Mouse (Mus musculus) midbrain, embryonic 15.5 days (tissue): ENCODE data around the gene Sema3b. TPM values are rescaled to one million over a fixed set of nuclear protein-coding genes. Genes with fewer than 3 reads are reported as not detected.

ENCODE experiments used
- ATAC-seq: fragments of 200-750 bp; cut with Nextera tagmentation; replicated peaks from 2 replicates; pipeline ENCODE4 v1.8.0; 2017; ENCODE audit warnings: moderate TSS enrichment
- H3K27ac ChIP-seq: fragments of 300-500 bp; sonication (generic); 2 replicates; pipeline ENCODE4 v1.5.1; 2015; ENCODE audit warnings: mild to moderate bottlenecking, inconsistent platforms
- H3K27me3 ChIP-seq: fragments of 300-500 bp; sonication (generic); replicated peaks from 2 replicates; pipeline ENCODE4 v1.6.1; 2015; ENCODE audit warnings: inconsistent platforms
- H3K36me3 ChIP-seq: fragments of 300-500 bp; sonication (generic); replicated peaks from 2 replicates; pipeline ENCODE4 v1.6.1; 2015; ENCODE audit warnings: inconsistent platforms
- H3K4me1 ChIP-seq: fragments of 300-500 bp; sonication (generic); 2 replicates; pipeline ENCODE4 v1.6.1; 2015; ENCODE audit warnings: inconsistent platforms
- H3K4me2 ChIP-seq: fragments of 300-500 bp; sonication (generic); 2 replicates; pipeline ENCODE4 v1.6.1; 2015; ENCODE audit warnings: inconsistent platforms, mild to moderate bottlenecking, moderate library complexity
- H3K4me3 ChIP-seq: fragments of 300-500 bp; sonication (generic); 2 replicates; pipeline ENCODE4 v1.5.1; 2015; ENCODE audit warnings: mild to moderate bottlenecking, inconsistent platforms
- H3K9ac ChIP-seq: fragments of 300-500 bp; sonication (generic); 2 replicates; pipeline ENCODE4 v1.6.1; 2015; ENCODE audit warnings: mild to moderate bottlenecking, inconsistent platforms
- H3K9me3 ChIP-seq: fragments of 300-500 bp; sonication (generic); 2 replicates; pipeline ENCODE4 v1.6.1; 2016; ENCODE audit warnings: inconsistent platforms
- WGBS: fragments of 180-500 bp; shearing (Covaris S2); methylation state at CpG from one replicate; pipeline ENCODE4 v1.1.7; 2015; ENCODE audit warnings: mixed read lengths; 5-methylcytosine and 5-hydroxymethylcytosine counted together
- polyA plus RNA-seq: library from polyadenylated mRNA; unstranded; fragments of >200 nt; fragmentation: Nextera tagmentation; extraction: Ambion mirVana; gene quantifications from 2 replicates; pipeline ENCODE4 v1.2.1, GENCODE M21; 2015

Gene Sema3b
- polyA plus RNA-seq, 1 experiment from 2014 or later, result 4.3 TPM

DNA sequence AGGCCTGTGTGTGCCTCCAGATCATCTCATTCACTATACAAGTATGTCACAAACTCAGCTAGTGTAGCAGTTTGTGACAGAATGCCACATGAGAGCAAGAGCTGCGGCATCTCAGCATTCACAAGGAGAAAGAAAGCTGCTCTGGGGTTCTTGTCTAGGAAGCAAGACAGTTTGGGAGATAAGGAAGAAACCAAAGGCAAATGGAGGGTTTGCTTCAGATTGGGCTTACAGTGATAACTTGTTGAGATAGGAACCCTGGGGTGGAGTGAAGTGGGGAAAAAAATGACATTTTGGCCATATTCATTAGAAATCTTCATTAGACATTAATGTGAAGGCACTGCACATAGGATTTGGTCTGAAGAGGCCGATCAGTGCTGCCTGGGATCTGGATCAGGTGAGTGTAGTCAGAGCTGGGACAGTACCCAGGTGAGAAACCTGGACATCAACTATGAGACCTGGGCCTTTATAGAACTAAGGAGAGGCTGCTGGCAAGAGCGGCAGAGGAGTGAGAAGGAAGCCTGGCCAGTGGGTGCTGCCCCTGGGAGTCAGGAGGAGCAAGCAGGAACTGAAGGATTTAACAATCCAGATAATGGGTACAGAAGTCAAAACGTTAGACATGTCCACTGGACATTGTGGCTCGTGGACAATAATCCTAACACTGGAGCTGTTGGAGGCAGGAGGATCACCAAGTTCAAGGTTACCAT is 56.2 kb downstream of the Sema3b start:
- H3K4me3 ChIP-seq, result peak overlapping the region; percentile 53; the same call in 1 of the 2 replicates
- H3K9ac ChIP-seq, result no peak overlapping the region; the same call in 1 of the 2 replicates
- peaks cover 9% of the 10 kb centered on the region for H3K36me3 ChIP-seq
- no peak overlapping the region for H3K4me2 ChIP-seq
- no peak for ATAC-seq
- WGBS, result 81% methylated on average over 5 of the region's 5 CpGs
- H3K27me3 ChIP-seq, result peaks cover 46% of the 10 kb centered on the region
- no peak overlapping the region for H3K27ac ChIP-seq
- peaks cover 46% of the 10 kb centered on the region for H3K4me1 ChIP-seq
- H3K9me3 ChIP-seq, result no peaks in the 10 kb centered on the region

DNA sequence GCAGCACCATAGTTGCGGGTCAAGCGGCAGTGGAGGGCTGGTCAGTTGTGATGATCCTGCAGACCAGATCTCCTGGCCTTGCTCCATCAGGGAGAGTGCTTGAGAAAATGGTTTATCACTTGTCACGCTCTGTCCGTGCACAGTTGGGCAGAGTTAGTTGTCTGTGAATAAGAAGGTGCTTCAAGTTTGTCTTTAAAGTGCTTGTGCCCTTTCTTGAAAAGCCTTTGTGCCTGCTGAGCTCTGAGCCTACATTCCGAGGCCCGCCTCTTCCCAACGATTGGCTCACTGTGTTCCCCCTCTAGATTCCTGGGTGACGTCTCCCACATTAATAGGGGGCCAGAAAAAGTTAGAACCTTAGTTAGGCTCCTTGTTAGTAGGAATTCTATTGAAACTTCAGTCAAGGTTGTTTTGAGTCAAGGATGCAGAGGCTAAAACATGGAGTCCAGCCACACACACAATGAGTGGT is 57.1 kb downstream of the Sema3b start:
- H3K4me3 ChIP-seq, result peak overlapping the region; percentile 35
- H3K9ac ChIP-seq, result peak overlapping the region; percentile 39; the same call in 1 of the 2 replicates
- 8% methylated on average over 8 of the region's 8 CpGs for WGBS
- peaks cover 53% of the 10 kb centered on the region for H3K4me1 ChIP-seq
- H3K36me3 ChIP-seq, result no peaks in the 10 kb centered on the region
- H3K27me3 ChIP-seq, result peaks cover 46% of the 10 kb centered on the region
- no peak overlapping the region for H3K27ac ChIP-seq
- no peaks in the 10 kb centered on the region for H3K9me3 ChIP-seq
- peak overlapping the region; percentile 61 for H3K4me2 ChIP-seq
- no peak for ATAC-seq

- WGBS, result 1% methylated on average over 63 of the region's 63 CpGs
- H3K4me1 ChIP-seq, result peaks cover 53% of the 10 kb centered on the region
- H3K4me2 ChIP-seq, result peak within 1 kb of the TSS; percentile 61
- H3K27me3 ChIP-seq, result peaks cover 46% of the 10 kb centered on the region
- H3K9ac ChIP-seq, result peak within 1 kb of the TSS; percentile 39
- no peaks in the 10 kb centered on the region for H3K36me3 ChIP-seq
- H3K9me3 ChIP-seq, result no peaks in the 10 kb centered on the region
- H3K27ac ChIP-seq, result no peak within 1 kb of the TSS
- peak within 1 kb of the TSS; percentile 35 for H3K4me3 ChIP-seq
- no peak for ATAC-seq
Observed at GRCm38 (mm10) chr9:107551117-107551889, 57.7 kb downstream of the Sema3b start, which contains the start of gene Rassf1. Gene Rassf1, plus strand, starts transcription at chr9:107551555.

DNA sequence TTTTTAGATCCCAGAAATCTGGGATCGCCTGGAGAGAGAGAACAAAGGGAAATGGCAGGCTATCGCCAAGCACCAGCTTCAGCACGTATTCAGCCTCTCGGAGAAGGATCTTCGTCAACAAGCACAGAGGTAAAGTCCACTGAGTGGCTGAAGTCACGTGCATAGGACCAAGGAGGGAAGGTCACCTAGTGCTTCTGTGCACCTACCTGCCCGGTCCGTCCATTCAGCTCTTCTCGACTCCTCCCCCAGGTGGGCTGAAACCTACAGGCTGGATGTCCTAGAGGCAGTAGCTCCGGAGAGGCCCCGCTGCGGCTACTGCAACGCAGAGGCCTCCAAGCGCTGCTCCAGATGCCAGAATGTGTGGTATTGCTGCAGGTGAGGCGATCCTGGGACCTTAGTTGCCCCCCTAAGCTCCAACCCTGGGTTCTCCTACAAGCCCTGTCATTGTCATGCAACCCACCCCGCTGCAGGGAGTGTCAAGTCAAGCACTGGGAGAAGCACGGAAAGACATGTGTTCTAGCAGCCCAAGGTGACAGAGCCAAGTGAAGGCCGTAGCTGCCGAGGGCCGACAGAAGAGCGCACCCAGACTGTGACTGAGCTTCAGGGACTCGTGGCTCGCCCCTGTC is 58.4 kb downstream of the Sema3b start:
- H3K4me2 ChIP-seq, result peak overlapping the region; percentile 61
- peak overlapping the region; percentile 17; the same call in 1 of the 2 replicates for H3K9ac ChIP-seq
- no peaks in the 10 kb centered on the region for H3K9me3 ChIP-seq
- H3K4me1 ChIP-seq, result peaks cover 53% of the 10 kb centered on the region
- no peaks in the 10 kb centered on the region for H3K36me3 ChIP-seq
- no peak for ATAC-seq
- H3K27ac ChIP-seq, result no peak overlapping the region
- H3K27me3 ChIP-seq, result peaks cover 46% of the 10 kb centered on the region
- peak overlapping the region; percentile 35; the same call in 1 of the 2 replicates for H3K4me3 ChIP-seq
- 28% methylated on average over 23 of the region's 23 CpGs for WGBS

GRCm38 (mm10) chr9:107549297-107550074 is 59.5 kb downstream of the Sema3b start:
- no peak for ATAC-seq
- WGBS, result 89% methylated on average over 20 of the region's 20 CpGs
- Histone ChIP-seq H3K36me3 (0 out of 2 replicates have a peak, but pooled peaks cover 3% of the 10 kb centered on the region), H3K27ac (no peak overlapping the region), H3K9me3 (no peaks in the 10 kb centered on the region), H3K4me1 (peaks cover 52% of the 10 kb centered on the region), H3K4me2 (no peak overlapping the region), H3K9ac (no peak overlapping the region), H3K27me3 (peaks cover 46% of the 10 kb centered on the region), H3K4me3 (no peak overlapping the region)

- 91% methylated on average over 10 of the region's 10 CpGs for WGBS
Observed at GRCm38 (mm10) chr9:107548820-107549219, 60.2 kb downstream of the Sema3b start.

GRCm38 (mm10) chr9:107547957-107548356 is 61.1 kb downstream of the Sema3b start:
- Histone ChIP-seq H3K27me3 (peaks cover 42% of the 10 kb centered on the region), H3K4me2 (no peak overlapping the region), H3K9ac (no peak overlapping the region), H3K36me3 (peaks cover 13% of the 10 kb centered on the region; the same call in 1 of the 2 replicates), H3K9me3 (no peaks in the 10 kb centered on the region), H3K4me1 (peaks cover 43% of the 10 kb centered on the region), H3K4me3 (no peak overlapping the region), H3K27ac (no peak overlapping the region)
- WGBS, result 77% methylated on average over 5 of the region's 5 CpGs
- no peak for ATAC-seq

More at GRCm38 (mm10) chr9:107548820-107549219, 60.2 kb downstream of the Sema3b start:
- H3K9me3 ChIP-seq, result no peaks in the 10 kb centered on the region
- peaks cover 50% of the 10 kb centered on the region for H3K4me1 ChIP-seq
- H3K9ac ChIP-seq, result no peak overlapping the region
- H3K36me3 ChIP-seq, result peaks cover 10% of the 10 kb centered on the region; the same call in 1 of the 2 replicates
- H3K27ac ChIP-seq, result no peak overlapping the region
- H3K4me3 ChIP-seq, result no peak overlapping the region
- ATAC-seq, result no peak
- H3K4me2 ChIP-seq, result no peak overlapping the region
- peaks cover 46% of the 10 kb centered on the region for H3K27me3 ChIP-seq

Other genes with a start within 250 kb of the Sema3b start
- 10.2 and 10.3 TPM in 2 replicates for gene Cacna2d2, start 209.6 kb downstream of the Sema3b start, polyA plus RNA-seq
- 48.0 and 50.5 TPM in 2 replicates for gene Tmem115, start 75.3 kb downstream of the Sema3b start, polyA plus RNA-seq
- 45.1 and 45.7 TPM in 2 replicates for gene Cyb561d2, start 67.0 kb downstream of the Sema3b start, polyA plus RNA-seq
- 78.4 and 81.6 TPM in 2 replicates for gene Nprl2, start 67.0 kb downstream of the Sema3b start, polyA plus RNA-seq
- 4.6 TPM in 2 replicates for gene Zmynd10, start 61.9 kb downstream of the Sema3b start, polyA plus RNA-seq
- gene Rassf1, start 57.7 kb downstream of the Sema3b start, polyA plus RNA-seq, result 44.4 and 45.3 TPM in 2 replicates
- 123 and 125 TPM in 2 replicates for gene Tusc2, start 46.0 kb downstream of the Sema3b start, polyA plus RNA-seq
- 82.9 and 88.7 TPM in 2 replicates for gene Hyal2, start 41.3 kb downstream of the Sema3b start, polyA plus RNA-seq
- 7.9 and 9.5 TPM in 2 replicates for gene Hyal1, start 32.3 kb downstream of the Sema3b start, polyA plus RNA-seq
- gene Naa80, start 30.3 kb downstream of the Sema3b start, polyA plus RNA-seq, result 21.4 and 23.1 TPM in 2 replicates
- 1.8 TPM in 2 replicates for gene Hyal3, start 28.4 kb downstream of the Sema3b start, polyA plus RNA-seq
- 14.5 and 16.9 TPM in 2 replicates for gene Ifrd2, start 21.6 kb downstream of the Sema3b start, polyA plus RNA-seq
- gene Gnai2, start 26.1 kb upstream of the Sema3b start, polyA plus RNA-seq, result 299 and 386 TPM in 2 replicates
- 31.8 and 40.4 TPM in 2 replicates for gene Slc38a3, start 60.3 kb upstream of the Sema3b start, polyA plus RNA-seq
- 2.1 and 2.2 TPM in 2 replicates for gene Gnat1, start 70.5 kb upstream of the Sema3b start, polyA plus RNA-seq
- gene Sema3f, start 101.2 kb upstream of the Sema3b start, polyA plus RNA-seq, result 26.0 and 31.2 TPM in 2 replicates
- gene Rbm5, start 161.8 kb upstream of the Sema3b start, polyA plus RNA-seq, result 280 and 292 TPM in 2 replicates